Mouse (Mus musculus): ENCODE measurements around the gene Igbp1. TPM values are rescaled to one million over a fixed set of nuclear protein-coding genes. Genes with fewer than 3 reads are reported as not detected.

Gene Igbp1
- polyA plus RNA-seq (2015; fragmentation: Nextera tagmentation; extraction: Ambion mirVana), result 30.3 and 31.7 TPM in 2 replicates

DNA sequence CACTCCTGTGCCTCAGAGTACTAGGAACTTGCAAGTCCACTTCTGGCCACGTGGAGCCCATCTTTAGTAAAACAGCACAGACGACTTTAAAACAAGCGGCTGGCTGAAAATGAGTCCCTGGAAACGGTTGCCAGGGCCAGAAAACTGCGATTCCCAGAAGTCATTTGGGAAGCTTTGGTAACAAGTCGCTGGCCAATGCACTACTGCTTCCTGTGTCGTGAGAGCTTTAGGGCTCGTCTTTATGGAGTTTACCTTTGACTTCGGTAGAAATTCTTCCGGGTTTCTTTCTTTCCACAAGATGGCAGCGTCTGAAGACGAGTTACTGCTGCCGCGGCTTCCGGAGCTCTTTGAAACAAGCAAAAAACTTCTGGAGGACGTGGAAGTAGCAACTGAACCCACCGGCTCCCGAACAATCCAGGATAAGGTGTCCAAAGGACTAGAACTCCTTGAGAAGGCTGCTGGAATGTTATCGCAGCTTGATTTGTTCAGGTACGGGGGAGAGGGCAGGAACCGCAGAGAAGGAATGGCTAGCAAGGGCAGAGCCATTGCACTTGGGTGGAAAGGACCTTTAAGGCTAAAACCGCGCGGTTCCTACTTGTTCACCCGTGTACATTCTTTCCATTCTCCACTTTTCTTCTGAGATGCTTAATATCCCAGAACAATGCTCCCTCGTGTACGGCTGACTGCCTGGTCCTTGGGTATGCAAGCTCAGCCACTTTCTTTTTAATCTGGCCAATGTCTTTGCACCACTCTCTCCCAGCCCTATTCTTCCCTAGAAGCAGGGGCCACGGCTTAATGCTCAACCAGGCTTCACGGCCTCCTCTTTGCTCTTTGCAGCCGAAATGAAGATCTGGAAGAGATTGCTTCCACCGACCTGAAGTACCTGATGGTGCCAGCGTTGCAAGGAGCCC is at the start of gene Igbp1:
Igbp1 (plus strand) TSS at position 224 of the 911 bp plus-strand sequence.

DNA sequence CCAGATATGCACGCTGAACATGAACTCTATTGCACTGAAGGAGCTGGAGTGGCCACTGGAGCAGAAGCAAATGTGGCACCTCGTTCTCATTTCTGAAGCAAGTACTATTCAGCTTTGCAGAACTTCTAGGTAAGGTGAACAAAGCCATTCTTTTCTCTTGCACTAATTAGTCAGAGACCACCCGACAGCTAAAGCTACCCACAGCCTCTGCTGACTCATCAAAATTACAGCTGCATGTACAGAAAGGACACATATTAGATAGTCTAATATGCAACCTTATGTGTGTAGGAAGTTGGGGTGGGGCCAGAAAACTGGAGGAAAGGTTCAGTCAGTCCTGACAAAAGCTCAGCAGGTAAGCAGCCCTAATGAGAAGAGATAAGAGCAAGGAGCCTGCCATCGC is 30.4 kb downstream of the Igbp1 start, which contains the start of gene Dgat2l6:
Dgat2l6 (plus strand) TSS at position 368 of the 400 bp plus-strand sequence.

Other genes with a start within 250 kb of the Igbp1 start
- gene Otud6a, start 65.3 kb upstream of the Igbp1 start, polyA plus RNA-seq (2015; fragmentation: Nextera tagmentation; extraction: Ambion mirVana), result not detected in 2 replicates
- not detected in 2 replicates for gene Awat2, start 51.6 kb upstream of the Igbp1 start, polyA plus RNA-seq (2015; fragmentation: Nextera tagmentation; extraction: Ambion mirVana)
- gene Dgat2l6, start 30.5 kb downstream of the Igbp1 start, polyA plus RNA-seq (2015; fragmentation: Nextera tagmentation; extraction: Ambion mirVana), result not detected in 2 replicates
- gene Awat1, start 78.0 kb downstream of the Igbp1 start, polyA plus RNA-seq (2015; fragmentation: Nextera tagmentation; extraction: Ambion mirVana), result not detected in 2 replicates
- not detected in 2 replicates for gene P2ry4, start 100.6 kb downstream of the Igbp1 start, polyA plus RNA-seq (2015; fragmentation: Nextera tagmentation; extraction: Ambion mirVana)
- not detected in 2 replicates for gene Arr3, start 111.2 kb downstream of the Igbp1 start, polyA plus RNA-seq (2015; fragmentation: Nextera tagmentation; extraction: Ambion mirVana)
- 1.3 and 2.4 TPM in 2 replicates for gene Kif4, start 131.4 kb downstream of the Igbp1 start, polyA plus RNA-seq (2015; fragmentation: Nextera tagmentation; extraction: Ambion mirVana)
- 75.9 and 78.0 TPM in 2 replicates for gene Pdzd11, start 132.3 kb downstream of the Igbp1 start, polyA plus RNA-seq (2015; fragmentation: Nextera tagmentation; extraction: Ambion mirVana)
- 31.8 and 41.1 TPM in 2 replicates for gene Gdpd2, start 235.6 kb downstream of the Igbp1 start, polyA plus RNA-seq (2015; fragmentation: Nextera tagmentation; extraction: Ambion mirVana)

Data from neural tube, postnatal 0 days (tissue).